Mouse (Mus musculus): Measurements from ENCODE around the gene Cd33. TPM values are rescaled to one million over a fixed set of nuclear protein-coding genes. Genes with fewer than 3 reads are reported as not detected.

Gene Cd33
- polyA plus RNA-seq, 1 experiment from 2014 or later: 0.34 TPM

DNA sequence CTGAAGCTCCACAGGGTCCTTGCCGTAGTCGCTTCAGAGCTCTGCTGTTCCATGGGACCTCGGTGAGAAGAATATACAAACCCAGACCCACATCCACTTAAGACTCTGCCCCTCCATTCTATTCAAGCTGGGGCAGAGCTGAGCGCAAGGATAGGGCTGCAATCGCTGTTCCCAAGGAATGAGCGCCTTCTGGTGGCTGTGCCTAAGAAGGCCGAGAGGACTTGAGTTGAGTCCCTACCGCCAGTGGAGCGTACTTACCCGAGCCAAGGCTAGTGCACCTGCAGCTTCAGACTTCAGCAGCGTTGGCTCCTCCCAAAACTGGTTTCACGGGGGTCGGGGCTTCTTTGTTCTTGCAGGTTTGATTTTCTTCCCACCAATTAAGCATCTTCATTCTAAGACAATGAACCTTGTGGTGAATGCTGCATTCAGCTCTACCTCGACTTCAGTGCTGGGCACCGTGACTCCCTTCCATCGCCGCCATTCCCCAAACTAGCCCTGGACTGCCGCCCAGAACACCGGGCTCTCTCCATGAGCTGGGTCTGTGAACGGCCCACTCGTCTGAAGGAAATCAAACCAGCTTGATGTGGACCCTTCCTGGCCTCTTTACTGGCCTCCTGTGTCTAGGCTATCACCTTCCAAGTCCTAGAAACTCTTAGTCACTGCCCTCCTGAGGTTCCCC, 48.7 kb downstream of the Cd33 start:
- Histone ChIP-seq H3K9me3 (peaks cover 9% of the 10 kb centered on the region; the same call in 1 of the 2 replicates), H3K4me3 (no peak overlapping the region), H3K27me3 (ENCODE audit: insufficient read depth, poor library complexity, severe bottlenecking) (peaks cover 47% of the 10 kb centered on the region), H3K4me1 (no peaks in the 10 kb centered on the region), H3K27ac (no peak overlapping the region), H3K36me3 (no peaks in the 10 kb centered on the region)
- no peak for DNase-seq (ENCODE audit: low spot score)
- WGBS: 20% methylated on average over 21 of the region's 21 CpGs

DNA sequence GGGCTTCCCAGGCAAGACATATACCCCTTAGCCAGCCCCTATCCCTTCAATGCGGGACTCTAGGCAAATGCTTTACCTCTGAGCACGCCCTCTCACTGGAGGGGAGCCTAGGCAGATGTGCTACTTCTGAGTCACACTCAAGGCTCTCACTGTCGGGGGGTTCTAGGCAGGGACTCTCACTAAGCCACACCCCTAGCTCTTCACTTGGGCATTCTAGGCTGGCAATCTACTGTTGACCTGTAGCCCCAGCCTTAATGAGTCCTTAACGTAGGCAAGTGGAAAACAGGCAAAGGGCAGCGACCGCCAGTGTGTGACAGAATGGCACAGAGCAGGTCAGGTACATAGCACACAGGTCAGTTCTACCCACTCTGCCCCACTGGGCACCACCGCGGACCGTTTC, 53.4 kb downstream of the Cd33 start:
- Histone ChIP-seq H3K4me1 (peaks cover 9% of the 10 kb centered on the region; the same call in 1 of the 2 replicates), H3K27ac (no peak overlapping the region), H3K36me3 (no peaks in the 10 kb centered on the region), H3K27me3 (ENCODE audit: insufficient read depth, poor library complexity, severe bottlenecking) (peaks cover 70% of the 10 kb centered on the region), H3K9me3 (no peaks in the 10 kb centered on the region), H3K4me3 (no peak overlapping the region)
- DNase-seq (ENCODE audit: low spot score): no peak
- WGBS: 51% methylated on average over 9 of the region's 9 CpGs

DNA sequence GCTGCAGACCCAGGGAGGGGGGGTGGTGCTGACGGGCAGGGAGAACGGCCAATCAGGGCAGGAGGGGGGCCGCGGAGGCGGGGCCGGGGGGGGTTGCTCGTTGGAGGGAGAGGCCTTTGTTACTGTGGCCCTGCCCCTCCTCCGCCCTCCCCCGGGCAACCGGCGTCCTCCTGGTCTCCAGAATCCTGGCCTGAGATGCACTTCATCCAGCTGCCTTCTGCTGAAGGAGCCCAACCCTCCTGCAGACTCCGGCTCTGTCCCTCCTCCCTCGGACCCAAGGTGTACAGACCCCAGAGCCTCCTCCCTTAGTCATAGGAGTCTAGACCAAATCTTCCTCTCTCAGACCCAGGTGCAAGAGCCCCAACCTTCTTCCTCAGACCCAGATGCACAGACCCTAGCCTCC, 54.0 kb downstream of the Cd33 start:
- H3K27me3 ChIP-seq (ENCODE audit: insufficient read depth, poor library complexity, severe bottlenecking): peaks cover 64% of the 10 kb centered on the region

DNA sequence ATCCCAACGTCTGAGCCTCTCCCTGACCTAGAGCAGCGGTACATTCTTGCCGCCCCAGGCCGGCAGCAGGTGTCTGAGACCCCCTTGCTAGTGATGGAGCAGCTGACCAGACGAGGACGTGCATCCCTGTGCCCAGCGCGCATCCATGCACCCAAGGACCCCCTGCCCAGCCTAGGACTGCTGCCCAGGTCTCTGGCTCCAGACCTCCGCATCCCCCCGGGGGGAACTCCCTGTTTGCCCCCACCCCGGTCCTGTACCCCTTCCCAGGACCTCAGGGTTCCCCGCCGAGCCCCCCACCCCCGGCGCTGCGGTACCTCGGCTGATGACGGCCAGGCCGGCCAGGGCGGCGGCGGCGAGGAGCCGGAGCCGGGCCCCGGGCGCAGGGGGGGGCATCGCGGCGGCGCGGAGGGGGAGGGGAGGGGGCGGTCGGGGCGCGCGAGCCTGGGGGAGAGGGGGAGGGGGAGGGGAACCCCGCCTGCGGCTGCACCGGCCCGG, 54.5 kb downstream of the Cd33 start, which contains the start of gene Iglon5:
Iglon5 (minus strand) TSS at position 445 of the 495 bp plus-strand sequence.
- H3K27ac ChIP-seq: peak within 1 kb of the TSS; percentile 54
- H3K27me3 ChIP-seq (ENCODE audit: insufficient read depth, poor library complexity, severe bottlenecking): peaks cover 59% of the 10 kb centered on the region
- peaks cover 9% of the 10 kb centered on the region; the same call in 1 of the 2 replicates for H3K4me1 ChIP-seq
- no peaks in the 10 kb centered on the region for H3K9me3 ChIP-seq
- peak within 1 kb of the TSS; percentile 59 for H3K4me3 ChIP-seq
- H3K36me3 ChIP-seq: no peaks in the 10 kb centered on the region
- DNase-seq (ENCODE audit: low spot score): no peak
- WGBS: under 1% methylated on average over 20 of the region's 41 CpGs

More for the DNA sequence above, 54.0 kb downstream of the Cd33 start:
- no peak for DNase-seq (ENCODE audit: low spot score)
- Histone ChIP-seq H3K4me1 (peaks cover 9% of the 10 kb centered on the region; the same call in 1 of the 2 replicates), H3K27ac (peak overlapping the region; percentile 54; the same call in 1 of the 2 replicates), H3K4me3 (peak overlapping the region; percentile 59), H3K9me3 (no peaks in the 10 kb centered on the region), H3K36me3 (no peaks in the 10 kb centered on the region)
- WGBS: 5% methylated on average over 6 of the region's 13 CpGs

DNA sequence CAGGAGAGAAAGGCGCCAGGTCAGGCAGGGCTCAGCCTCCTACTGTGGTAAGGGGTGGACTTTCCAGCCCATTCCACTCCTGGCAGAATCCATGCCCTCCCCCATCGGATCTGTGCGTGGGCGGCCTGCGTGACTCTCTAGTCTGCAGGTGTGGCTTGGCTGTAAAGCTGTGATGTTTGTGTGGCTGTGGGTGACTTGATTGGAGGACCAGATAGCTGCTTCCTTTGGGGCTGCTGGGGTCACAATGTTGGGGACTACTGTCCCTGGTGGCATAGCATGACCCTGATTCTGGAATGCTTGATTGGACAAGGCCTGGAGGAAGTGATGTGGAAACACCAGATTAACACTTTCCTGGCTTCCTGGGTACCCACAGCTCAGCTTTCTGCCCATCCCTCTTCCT, 55.6 kb downstream of the Cd33 start:
- WGBS: 33% methylated on average over 5 of the region's 5 CpGs
- H3K4me1 ChIP-seq: peaks cover 9% of the 10 kb centered on the region; the same call in 1 of the 2 replicates
- DNase-seq (ENCODE audit: low spot score): no peak
- no peak overlapping the region for H3K27ac ChIP-seq
- no peak overlapping the region for H3K4me3 ChIP-seq
- H3K27me3 ChIP-seq (ENCODE audit: insufficient read depth, poor library complexity, severe bottlenecking): peaks cover 54% of the 10 kb centered on the region
- H3K9me3 ChIP-seq: no peaks in the 10 kb centered on the region
- no peaks in the 10 kb centered on the region for H3K36me3 ChIP-seq

DNA sequence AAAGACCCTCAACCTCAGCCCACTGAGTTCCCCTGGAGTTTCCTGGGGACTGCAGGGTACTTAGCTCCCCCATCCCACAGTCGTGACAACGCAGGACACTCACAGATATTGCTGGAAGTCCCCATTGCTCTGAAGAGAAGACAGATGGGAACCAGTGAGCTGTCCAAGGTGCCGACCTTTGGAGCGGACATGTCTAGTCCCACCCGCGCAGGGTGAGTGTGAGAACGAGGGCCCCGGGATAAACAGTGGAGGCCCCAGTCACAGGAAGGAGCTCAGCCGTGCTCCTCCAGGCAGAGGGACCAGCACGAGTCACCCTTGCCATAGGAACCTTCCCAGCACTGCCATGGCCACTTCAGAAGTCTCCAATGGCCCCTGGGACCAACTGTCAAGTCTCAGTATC, 61.0 kb downstream of the Cd33 start:
- WGBS: 7% methylated on average over 10 of the region's 10 CpGs
- Histone ChIP-seq H3K36me3 (no peaks in the 10 kb centered on the region), H3K27me3 (ENCODE audit: insufficient read depth, poor library complexity, severe bottlenecking) (peaks cover 14% of the 10 kb centered on the region), H3K27ac (no peak overlapping the region), H3K4me3 (no peak overlapping the region), H3K4me1 (0 out of 2 replicates have a peak, but pooled peaks cover 2% of the 10 kb centered on the region), H3K9me3 (no peaks in the 10 kb centered on the region)
- DNase-seq (ENCODE audit: low spot score): no peak

DNA sequence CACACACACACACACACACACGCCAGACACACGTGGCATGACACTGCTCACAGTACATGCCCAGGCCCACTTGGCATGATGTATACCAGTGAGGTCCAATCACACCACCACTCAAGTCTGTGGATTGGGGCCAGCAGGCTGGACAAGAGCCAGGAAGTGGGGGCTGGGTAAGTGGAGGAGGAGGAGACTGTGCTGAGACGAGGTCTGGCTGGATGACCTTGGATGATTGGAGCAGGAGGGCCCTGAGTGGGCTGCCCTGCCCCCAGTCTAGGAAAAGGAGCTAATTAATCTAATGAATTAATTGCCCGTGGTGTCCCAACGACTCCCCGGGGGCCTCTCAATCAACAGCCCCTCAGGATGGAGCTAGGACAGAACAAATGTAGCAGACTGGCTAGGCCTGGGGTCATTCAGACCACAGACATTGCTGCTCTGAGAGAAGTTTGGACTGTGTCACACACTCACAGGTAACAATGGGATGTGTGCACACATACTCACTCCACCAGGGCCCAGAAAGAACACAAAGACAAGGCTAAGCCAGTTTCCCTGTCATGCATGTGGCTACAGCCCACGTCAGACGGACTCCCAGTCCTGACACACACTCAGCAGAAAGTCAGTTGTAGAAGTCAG, 62.0 kb downstream of the Cd33 start:
- Histone ChIP-seq H3K27me3 (ENCODE audit: insufficient read depth, poor library complexity, severe bottlenecking) (peaks cover 21% of the 10 kb centered on the region), H3K4me1 (0 out of 2 replicates have a peak, but pooled peaks cover 2% of the 10 kb centered on the region), H3K27ac (no peak overlapping the region), H3K36me3 (no peaks in the 10 kb centered on the region), H3K4me3 (no peak overlapping the region), H3K9me3 (no peaks in the 10 kb centered on the region)
- DNase-seq (ENCODE audit: low spot score): no peak
- whole genome bisulfite sequencing: 67% methylated on average over 8 of the region's 8 CpGs

DNA sequence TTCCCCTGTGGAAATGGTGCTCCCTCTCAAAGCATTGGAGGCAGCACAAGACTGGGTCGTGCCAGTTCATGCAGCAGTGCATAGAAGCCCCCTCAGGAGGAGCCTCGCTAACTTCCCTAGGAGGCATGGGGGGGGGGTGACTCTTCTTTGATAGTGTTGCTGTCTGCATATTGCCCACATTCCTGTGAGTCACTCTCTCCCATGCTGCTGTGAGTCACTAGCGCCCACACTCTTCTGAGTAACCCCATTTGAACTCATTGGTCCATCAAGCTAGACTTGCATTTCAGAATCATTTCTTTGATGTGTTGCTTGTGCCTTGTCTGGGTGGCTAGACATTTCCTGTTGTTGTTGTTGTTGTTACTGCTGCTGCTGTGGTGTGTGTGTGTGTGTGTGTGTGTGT, 63.0 kb downstream of the Cd33 start:
- H3K27me3 ChIP-seq (ENCODE audit: insufficient read depth, poor library complexity, severe bottlenecking): peaks cover 31% of the 10 kb centered on the region
- no peaks in the 10 kb centered on the region for H3K36me3 ChIP-seq
- H3K4me3 ChIP-seq: no peak overlapping the region
- no peak overlapping the region for H3K27ac ChIP-seq
- 70% methylated on average over 3 of the region's 3 CpGs for whole genome bisulfite sequencing
- no peak for DNase-seq (ENCODE audit: low spot score)
- peaks cover 11% of the 10 kb centered on the region for H3K4me1 ChIP-seq
- no peaks in the 10 kb centered on the region for H3K9me3 ChIP-seq

DNA sequence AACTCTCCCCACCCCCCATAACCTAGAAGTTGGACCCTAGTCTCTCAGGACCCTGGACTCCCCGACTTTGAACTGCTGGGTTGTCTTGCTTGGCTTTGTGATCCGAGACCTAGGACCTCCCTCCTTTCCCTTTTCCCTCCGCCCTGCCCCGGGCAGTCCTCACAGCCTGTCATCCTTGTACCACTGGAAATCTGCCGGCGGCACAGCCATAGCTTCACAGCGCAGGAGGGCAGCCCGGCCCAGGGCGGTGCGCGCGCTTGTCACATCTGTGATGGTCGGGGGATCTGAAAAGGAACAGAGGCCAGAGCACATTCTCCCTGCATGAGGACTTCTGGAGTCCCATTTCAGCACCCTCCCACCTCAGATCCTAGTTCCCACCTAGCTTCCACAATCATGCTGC, 67.9 kb downstream of the Cd33 start:
- Histone ChIP-seq H3K4me3 (peak overlapping the region; percentile 38), H3K9me3 (no peaks in the 10 kb centered on the region), H3K27me3 (ENCODE audit: insufficient read depth, poor library complexity, severe bottlenecking) (peaks cover 68% of the 10 kb centered on the region), H3K27ac (no peak overlapping the region), H3K36me3 (no peaks in the 10 kb centered on the region), H3K4me1 (peaks cover 14% of the 10 kb centered on the region)
- WGBS: 4% methylated on average over 13 of the region's 13 CpGs
- no peak for DNase-seq (ENCODE audit: low spot score)

DNA sequence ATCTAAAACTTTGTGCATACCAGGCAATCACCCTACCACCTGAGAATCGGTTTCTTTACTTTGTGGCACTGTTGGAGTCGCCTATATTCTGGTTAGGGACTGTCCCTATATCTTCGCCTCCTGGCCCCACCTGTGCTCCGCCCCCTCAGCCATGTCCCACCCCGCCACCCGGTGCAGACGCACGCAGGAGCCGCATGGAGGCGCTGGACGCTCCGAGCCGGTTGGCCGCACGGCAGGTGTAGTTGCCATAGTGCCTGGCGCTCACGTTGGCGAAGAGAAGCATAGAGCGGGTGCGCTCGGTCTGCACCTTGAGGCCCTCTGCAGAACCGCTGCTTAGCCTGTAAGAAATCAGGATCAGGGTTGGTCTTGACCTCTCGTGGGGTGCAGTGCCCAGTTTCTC, 68.5 kb downstream of the Cd33 start:
- H3K27ac ChIP-seq: no peak overlapping the region
- H3K36me3 ChIP-seq: no peaks in the 10 kb centered on the region
- DNase-seq (ENCODE audit: low spot score): no peak
- H3K27me3 ChIP-seq (ENCODE audit: insufficient read depth, poor library complexity, severe bottlenecking): peaks cover 68% of the 10 kb centered on the region
- H3K9me3 ChIP-seq: no peaks in the 10 kb centered on the region
- no peak overlapping the region; the same call in 1 of the 2 replicates for H3K4me3 ChIP-seq
- H3K4me1 ChIP-seq: peaks cover 14% of the 10 kb centered on the region
- WGBS: 4% methylated on average over 23 of the region's 23 CpGs

Other genes starting within 250 kb of the Cd33 start
- 9.1 and 9.5 TPM in 2 replicates for gene Zfp715, start 231.1 kb downstream of the Cd33 start, polyA plus RNA-seq (2016; fragmentation: Nextera tagmentation; extraction: Ambion mirVana)
- gene Siglecf, start 193.1 kb downstream of the Cd33 start, polyA plus RNA-seq (2016; fragmentation: Nextera tagmentation; extraction: Ambion mirVana): 0.09 and 0.51 TPM in 2 replicates
- gene Siglecg, start 136.2 kb downstream of the Cd33 start, polyA plus RNA-seq (2016; fragmentation: Nextera tagmentation; extraction: Ambion mirVana): not detected in 2 replicates
- not detected in 2 replicates for gene Lim2, start 116.8 kb downstream of the Cd33 start, polyA plus RNA-seq (2016; fragmentation: Nextera tagmentation; extraction: Ambion mirVana)
- not detected in 2 replicates for gene Nkg7, start 107.4 kb downstream of the Cd33 start, polyA plus RNA-seq (2016; fragmentation: Nextera tagmentation; extraction: Ambion mirVana)
- gene Cldnd2, start 103.6 kb downstream of the Cd33 start, polyA plus RNA-seq (2016; fragmentation: Nextera tagmentation; extraction: Ambion mirVana): not detected in 2 replicates
- gene Etfb, start 100.3 kb downstream of the Cd33 start, polyA plus RNA-seq (2016; fragmentation: Nextera tagmentation; extraction: Ambion mirVana): 505 and 580 TPM in 2 replicates
- gene Gm45233, start 100.3 kb downstream of the Cd33 start, polyA plus RNA-seq (2016; fragmentation: Nextera tagmentation; extraction: Ambion mirVana): not detected in 2 replicates
- gene Vsig10l, start 81.3 kb downstream of the Cd33 start, polyA plus RNA-seq (2016; fragmentation: Nextera tagmentation; extraction: Ambion mirVana): 1.4 and 1.5 TPM in 2 replicates
- 0.20 TPM in 1 of 2 replicates, not detected in the other for gene Iglon5, start 54.4 kb downstream of the Cd33 start, polyA plus RNA-seq (2016; fragmentation: Nextera tagmentation; extraction: Ambion mirVana)
- not detected in 2 replicates for gene 4931406B18Rik, start 38.5 kb downstream of the Cd33 start, polyA plus RNA-seq (2016; fragmentation: Nextera tagmentation; extraction: Ambion mirVana)
- 1.4 and 2.1 TPM in 2 replicates for gene Zfp658, start 17.8 kb upstream of the Cd33 start, polyA plus RNA-seq (2016; fragmentation: Nextera tagmentation; extraction: Ambion mirVana)
- 9.7 and 10.0 TPM in 2 replicates for gene Zfp719, start 35.2 kb upstream of the Cd33 start, polyA plus RNA-seq (2016; fragmentation: Nextera tagmentation; extraction: Ambion mirVana)
- gene Zfp819, start 62.7 kb upstream of the Cd33 start, polyA plus RNA-seq (2016; fragmentation: Nextera tagmentation; extraction: Ambion mirVana): 0.06 and 0.21 TPM in 2 replicates
- not detected in 2 replicates for gene Ceacam18, start 90.3 kb upstream of the Cd33 start, polyA plus RNA-seq (2016; fragmentation: Nextera tagmentation; extraction: Ambion mirVana)
- 0.70 TPM in 1 of 2 replicates, not detected in the other for gene Siglece, start 115.7 kb upstream of the Cd33 start, polyA plus RNA-seq (2016; fragmentation: Nextera tagmentation; extraction: Ambion mirVana)
- gene Ctu1, start 127.6 kb upstream of the Cd33 start, polyA plus RNA-seq (2016; fragmentation: Nextera tagmentation; extraction: Ambion mirVana): 9.0 and 12.0 TPM in 2 replicates
- gene Klk14, start 146.0 kb upstream of the Cd33 start, polyA plus RNA-seq (2016; fragmentation: Nextera tagmentation; extraction: Ambion mirVana): not detected in 2 replicates
- 0.67 and 0.78 TPM in 2 replicates for gene Klk13, start 168.1 kb upstream of the Cd33 start, polyA plus RNA-seq (2016; fragmentation: Nextera tagmentation; extraction: Ambion mirVana)
- not detected in 2 replicates for gene Klk12, start 224.5 kb upstream of the Cd33 start, polyA plus RNA-seq (2016; fragmentation: Nextera tagmentation; extraction: Ambion mirVana)
- gene Klk11, start 230.2 kb upstream of the Cd33 start, polyA plus RNA-seq (2016; fragmentation: Nextera tagmentation; extraction: Ambion mirVana): not detected in 2 replicates
- gene Klk10, start 236.6 kb upstream of the Cd33 start, polyA plus RNA-seq (2016; fragmentation: Nextera tagmentation; extraction: Ambion mirVana): 0.20 and 0.28 TPM in 2 replicates
- gene Klk9, start 247.5 kb upstream of the Cd33 start, polyA plus RNA-seq (2016; fragmentation: Nextera tagmentation; extraction: Ambion mirVana): not detected in 2 replicates

All from heart, embryonic 10.5 days (tissue).